Mouse (Mus musculus): ENCODE data around the gene Acvr1b. TPM values are rescaled to one million over a fixed set of nuclear protein-coding genes. Genes with fewer than 3 reads are reported as not detected.

The Acvr1b gene
- polyA plus RNA-seq, 1 experiment from 2014 or later, result 30.4 TPM

- no peak for ATAC-seq (ENCODE audit: low FRiP score, low TSS enrichment)
- H3K4me2 ChIP-seq (ENCODE audit: low read length), result no peak overlapping the region
- no peak overlapping the region for H3K27ac ChIP-seq (replicated peaks; ENCODE audit: low read depth, low read length)
- DNase-seq, result no peak
- H3K9me3 ChIP-seq (ENCODE audit: control insufficient read depth, low read length), result no peaks in the 10 kb centered on the region
- no peak overlapping the region for H3K4me3 ChIP-seq (replicated peaks; ENCODE audit: low read depth, low read length)
- no peaks in the 10 kb centered on the region for H3K36me3 ChIP-seq (ENCODE audit: control insufficient read depth, insufficient read depth, low read length)
- WGBS, result 85% methylated on average over 14 of the region's 14 CpGs
- 0 out of 2 replicates have a peak, but pooled peaks cover 7% of the 10 kb centered on the region for H3K4me1 ChIP-seq (ENCODE audit: control insufficient read depth, insufficient read depth, low read length)
- no peaks in the 10 kb centered on the region for H3K27me3 ChIP-seq (ENCODE audit: control insufficient read depth, insufficient read depth, low read length)
- no peak overlapping the region for H3K9ac ChIP-seq (replicated peaks; ENCODE audit: low read length)
These were observed 82.8 kb downstream of the Acvr1b start for GRCm38 (mm10) chr15:101256463-101257206.

GRCm38 (mm10) chr15:101258420-101258819 lies 84.6 kb downstream of the Acvr1b start:
- no peak overlapping the region for H3K9ac ChIP-seq (replicated peaks; ENCODE audit: low read length)
- no peak overlapping the region for H3K4me3 ChIP-seq (replicated peaks; ENCODE audit: low read depth, low read length)
- no peaks in the 10 kb centered on the region for H3K36me3 ChIP-seq (ENCODE audit: control insufficient read depth, insufficient read depth, low read length)
- 0 out of 2 replicates have a peak, but pooled peaks cover 7% of the 10 kb centered on the region for H3K4me1 ChIP-seq (ENCODE audit: control insufficient read depth, insufficient read depth, low read length)
- no peak for ATAC-seq (ENCODE audit: low FRiP score, low TSS enrichment)
- no peak overlapping the region for H3K27ac ChIP-seq (replicated peaks; ENCODE audit: low read depth, low read length)
- H3K4me2 ChIP-seq (ENCODE audit: low read length), result no peak overlapping the region
- no peaks in the 10 kb centered on the region for H3K27me3 ChIP-seq (ENCODE audit: control insufficient read depth, insufficient read depth, low read length)
- DNase-seq, result no peak
- WGBS, result 88% methylated on average over 11 of the region's 11 CpGs
- H3K9me3 ChIP-seq (ENCODE audit: control insufficient read depth, low read length), result no peaks in the 10 kb centered on the region

DNA sequence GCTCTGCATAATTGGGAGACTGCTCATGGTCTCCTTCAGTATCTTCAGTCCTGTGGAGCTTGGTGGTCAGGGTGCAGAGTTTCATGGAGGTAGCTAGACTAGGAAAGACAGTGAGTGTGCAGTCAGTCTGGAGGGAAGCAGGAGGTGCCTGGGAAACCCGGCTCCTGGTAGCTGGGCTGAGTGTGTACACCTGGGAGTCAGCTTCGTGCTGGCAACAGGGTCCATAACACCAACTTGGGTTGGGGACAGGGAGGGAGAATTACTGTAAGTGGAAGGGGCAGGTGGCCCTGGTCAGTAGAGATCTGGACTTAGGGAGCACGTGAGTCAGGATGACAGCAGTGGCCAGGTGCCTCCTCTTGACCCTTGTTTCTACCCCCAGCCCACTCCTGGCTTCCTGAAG lies 86.1 kb downstream of the Acvr1b start:
- Histone ChIP-seq H3K36me3 (ENCODE audit: control insufficient read depth, insufficient read depth, low read length) (no peaks in the 10 kb centered on the region), H3K4me1 (ENCODE audit: control insufficient read depth, insufficient read depth, low read length) (0 out of 2 replicates have a peak, but pooled peaks cover under 1% of the 10 kb centered on the region), H3K9ac (replicated peaks; ENCODE audit: low read length) (no peak overlapping the region), H3K9me3 (ENCODE audit: control insufficient read depth, low read length) (no peaks in the 10 kb centered on the region), H3K27ac (replicated peaks; ENCODE audit: low read depth, low read length) (no peak overlapping the region), H3K27me3 (ENCODE audit: control insufficient read depth, insufficient read depth, low read length) (no peaks in the 10 kb centered on the region), H3K4me2 (ENCODE audit: low read length) (no peak overlapping the region), H3K4me3 (replicated peaks; ENCODE audit: low read depth, low read length) (no peak overlapping the region)
- no peak for DNase-seq
- 80% methylated on average over 3 of the region's 3 CpGs for WGBS
- no peak for ATAC-seq (ENCODE audit: low FRiP score, low TSS enrichment)

DNA sequence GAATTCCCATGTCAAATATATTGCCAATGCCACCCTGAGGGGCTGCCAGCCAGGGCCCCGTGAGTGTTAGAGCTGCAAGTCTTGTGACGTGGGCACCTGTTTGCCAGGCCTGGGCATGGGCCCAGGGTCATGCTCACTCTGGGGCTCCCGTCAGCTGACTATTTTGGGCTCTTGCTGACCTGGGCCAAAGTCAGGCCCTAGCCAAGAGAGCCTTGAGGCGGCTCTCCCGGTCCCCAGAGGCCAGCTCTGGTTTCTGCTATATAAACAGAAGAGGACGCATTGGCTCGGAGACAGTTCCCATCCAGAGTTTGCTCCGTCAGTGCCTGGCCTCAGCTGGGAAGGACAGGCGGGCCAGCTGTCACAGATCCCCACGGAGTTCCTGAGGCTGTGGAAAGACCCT lies 86.5 kb downstream of the Acvr1b start:
- H3K4me3 ChIP-seq (replicated peaks; ENCODE audit: low read depth, low read length), result no peak overlapping the region
- WGBS, result 69% methylated on average over 10 of the region's 10 CpGs
- H3K27ac ChIP-seq (replicated peaks; ENCODE audit: low read depth, low read length), result no peak overlapping the region
- DNase-seq (no peak), ATAC-seq (ENCODE audit: low FRiP score, low TSS enrichment) (no peak)
- no peak overlapping the region for H3K9ac ChIP-seq (replicated peaks; ENCODE audit: low read length)
- no peaks in the 10 kb centered on the region for H3K4me1 ChIP-seq (ENCODE audit: control insufficient read depth, insufficient read depth, low read length)
- H3K4me2 ChIP-seq (ENCODE audit: low read length), result no peak overlapping the region
- no peaks in the 10 kb centered on the region for H3K36me3 ChIP-seq (ENCODE audit: control insufficient read depth, insufficient read depth, low read length)
- H3K9me3 ChIP-seq (ENCODE audit: control insufficient read depth, low read length), result no peaks in the 10 kb centered on the region
- peaks cover 2% of the 10 kb centered on the region for H3K27me3 ChIP-seq (ENCODE audit: control insufficient read depth, insufficient read depth, low read length)

DNA sequence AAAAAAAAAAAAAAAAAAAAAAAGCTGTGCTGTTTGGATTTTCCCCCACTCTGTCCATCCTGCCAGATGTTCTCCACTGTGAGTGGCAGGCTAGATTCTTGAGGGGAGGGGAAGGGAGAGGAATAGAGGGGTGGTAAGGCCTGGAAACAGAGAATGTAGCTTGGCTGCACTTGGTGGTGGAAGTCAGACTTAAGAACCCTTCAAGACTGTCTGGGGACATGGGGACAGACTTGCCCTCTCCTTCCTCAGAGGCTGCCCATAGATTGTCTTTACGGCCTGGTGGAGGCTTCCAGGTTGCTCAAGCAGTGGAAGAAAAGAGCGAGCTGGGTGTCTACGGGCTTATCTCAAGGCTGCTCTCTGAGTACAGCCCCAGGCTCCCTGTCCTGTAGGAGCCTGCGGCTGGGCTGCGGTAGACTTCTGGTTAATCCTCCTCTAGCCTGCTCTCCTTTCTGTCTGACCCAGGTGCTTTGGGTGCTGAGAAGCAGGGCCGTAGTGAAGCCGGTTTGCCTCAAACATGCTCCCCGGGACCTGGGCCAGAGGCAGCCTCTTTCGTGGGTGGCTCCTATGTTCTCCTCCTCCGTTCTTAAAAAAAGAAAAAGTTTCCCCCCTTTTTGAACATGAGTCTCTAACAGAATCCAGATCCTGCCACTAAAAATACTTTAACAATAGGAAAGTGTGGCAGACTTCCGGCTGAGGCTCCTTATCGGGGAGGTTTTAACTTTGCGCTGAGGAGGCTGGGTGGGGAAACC lies 87.2 kb downstream of the Acvr1b start:
- H3K9ac ChIP-seq (replicated peaks; ENCODE audit: low read length), result no peak overlapping the region
- no peak overlapping the region for H3K4me3 ChIP-seq (replicated peaks; ENCODE audit: low read depth, low read length)
- peaks cover 3% of the 10 kb centered on the region; the same call in 1 of the 2 replicates for H3K4me1 ChIP-seq (ENCODE audit: control insufficient read depth, insufficient read depth, low read length)
- no peak overlapping the region for H3K27ac ChIP-seq (replicated peaks; ENCODE audit: low read depth, low read length)
- H3K9me3 ChIP-seq (ENCODE audit: control insufficient read depth, low read length), result no peaks in the 10 kb centered on the region
- DNase-seq (no peak), ATAC-seq (ENCODE audit: low FRiP score, low TSS enrichment) (no peak)
- H3K27me3 ChIP-seq (ENCODE audit: control insufficient read depth, insufficient read depth, low read length), result peaks cover 8% of the 10 kb centered on the region
- no peak overlapping the region for H3K4me2 ChIP-seq (ENCODE audit: low read length)
- no peaks in the 10 kb centered on the region for H3K36me3 ChIP-seq (ENCODE audit: control insufficient read depth, insufficient read depth, low read length)
- WGBS, result 77% methylated on average over 13 of the region's 13 CpGs

DNA sequence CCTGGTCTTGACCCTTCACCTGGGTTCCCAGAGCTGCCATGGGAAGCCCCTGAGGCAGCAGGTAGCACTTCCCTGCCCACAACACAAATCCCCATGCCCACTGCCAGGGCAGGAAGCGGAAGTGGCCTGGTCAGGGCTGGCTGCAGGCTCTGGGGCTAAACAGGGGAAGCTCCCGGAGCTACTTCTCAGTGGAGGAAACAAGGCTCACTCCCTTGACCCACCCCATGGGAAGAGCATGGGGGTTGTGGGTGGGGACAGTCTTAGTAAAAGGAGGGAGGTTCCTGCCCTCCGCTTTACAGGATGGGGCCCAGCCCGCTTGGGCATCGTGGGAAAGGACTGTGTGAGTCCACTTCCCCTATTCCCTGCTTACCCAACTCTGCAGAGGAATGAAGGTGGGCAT lies 88.6 kb downstream of the Acvr1b start:
- Histone ChIP-seq H3K4me2 (ENCODE audit: low read length) (no peak overlapping the region), H3K9me3 (ENCODE audit: control insufficient read depth, low read length) (no peaks in the 10 kb centered on the region), H3K4me3 (replicated peaks; ENCODE audit: low read depth, low read length) (no peak overlapping the region), H3K27me3 (ENCODE audit: control insufficient read depth, insufficient read depth, low read length) (peaks cover 23% of the 10 kb centered on the region), H3K27ac (replicated peaks; ENCODE audit: low read depth, low read length) (no peak overlapping the region), H3K9ac (replicated peaks; ENCODE audit: low read length) (no peak overlapping the region), H3K4me1 (ENCODE audit: control insufficient read depth, insufficient read depth, low read length) (peaks cover 9% of the 10 kb centered on the region; the same call in 1 of the 2 replicates), H3K36me3 (ENCODE audit: control insufficient read depth, insufficient read depth, low read length) (no peaks in the 10 kb centered on the region)
- ATAC-seq (ENCODE audit: low FRiP score, low TSS enrichment) (no peak), DNase-seq (no peak)
- WGBS, result 81% methylated on average over 5 of the region's 5 CpGs

Small RNA genes lying within 50 kb of the gene (microRNA-seq; reads per million reads assigned to microRNA genes)
- gene Mir6962, result 0.73 reads per million

Other genes starting within 250 kb of the Acvr1b start
- gene Gm47841, start 126.7 kb upstream of the Acvr1b start, polyA plus RNA-seq (2014; fragmentation: Nextera tagmentation; extraction: Ambion mirVana), result not detected in 2 replicates
- gene Fignl2, start 95.5 kb upstream of the Acvr1b start, polyA plus RNA-seq (2014; fragmentation: Nextera tagmentation; extraction: Ambion mirVana), result 0.09 and 0.11 TPM in 2 replicates
- not detected in 2 replicates for gene Ankrd33, start 58.3 kb upstream of the Acvr1b start, polyA plus RNA-seq (2014; fragmentation: Nextera tagmentation; extraction: Ambion mirVana)
- 3.3 and 4.4 TPM in 2 replicates for gene Acvrl1, start 45.5 kb upstream of the Acvr1b start, polyA plus RNA-seq (2014; fragmentation: Nextera tagmentation; extraction: Ambion mirVana)
- gene Grasp, start 50.1 kb downstream of the Acvr1b start, polyA plus RNA-seq (2014; fragmentation: Nextera tagmentation; extraction: Ambion mirVana), result 0.93 and 0.97 TPM in 2 replicates
- 2.9 and 3.5 TPM in 2 replicates for gene Nr4a1, start 80.2 kb downstream of the Acvr1b start, polyA plus RNA-seq (2014; fragmentation: Nextera tagmentation; extraction: Ambion mirVana)
- 61.2 and 87.4 TPM in 2 replicates for gene Atg101, start 110.2 kb downstream of the Acvr1b start, polyA plus RNA-seq (2014; fragmentation: Nextera tagmentation; extraction: Ambion mirVana)
- gene 6030408B16Rik, start 119.1 kb downstream of the Acvr1b start, polyA plus RNA-seq (2014; fragmentation: Nextera tagmentation; extraction: Ambion mirVana), result 0.30 and 0.51 TPM in 2 replicates
- not detected in 2 replicates for gene Krt80, start 196.1 kb downstream of the Acvr1b start, polyA plus RNA-seq (2014; fragmentation: Nextera tagmentation; extraction: Ambion mirVana)
- gene Krt7, start 237.0 kb downstream of the Acvr1b start, polyA plus RNA-seq (2014; fragmentation: Nextera tagmentation; extraction: Ambion mirVana), result 0.12 and 0.24 TPM in 2 replicates

Measured in midbrain, embryonic 14.5 days (tissue).